Mouse (Mus musculus): Measurements from ENCODE around the gene Cmss1.

GRCm38 (mm10) chr16:57362679-57363401, 243.8 kb downstream of the Cmss1 start:
- TF ChIP-seq POLR2A (IDR thresholded peaks at IDR 0.05; ENCODE audit: low read depth, low read length) (no peak), CTCF (IDR thresholded peaks at IDR 0.05; ENCODE audit: borderline replicate concordance, insufficient read depth, low read length) (no peak)

All from embryonic fibroblast, embryonic 13.5 days (primary cell).